Mouse (Mus musculus) common myeloid progenitor, adult 5-6 weeks (primary cell): Measurements from ENCODE around the gene Rnf133. TPM values are rescaled to one million over a fixed set of nuclear protein-coding genes. Genes with fewer than 3 reads are reported as not detected.

ENCODE experiments used
- ATAC-seq: replicated peaks from 2 replicates; pipeline ENCODE4 v1.8.0; 2016; ENCODE audit warnings: low read depth, mild to moderate bottlenecking, moderate TSS enrichment, inconsistent platforms; ENCODE audit not compliant: poor library complexity, severe bottlenecking
- total RNA-seq: library from RNA; stranded (forward); fragments of 200-1000, 187-1606 nt; gene quantifications from 2 replicates; pipeline ENCODE4 v1.2.3, GENCODE M21; 2017

Gene Rnf133
- not detected in 2 replicates for total RNA-seq

DNA sequence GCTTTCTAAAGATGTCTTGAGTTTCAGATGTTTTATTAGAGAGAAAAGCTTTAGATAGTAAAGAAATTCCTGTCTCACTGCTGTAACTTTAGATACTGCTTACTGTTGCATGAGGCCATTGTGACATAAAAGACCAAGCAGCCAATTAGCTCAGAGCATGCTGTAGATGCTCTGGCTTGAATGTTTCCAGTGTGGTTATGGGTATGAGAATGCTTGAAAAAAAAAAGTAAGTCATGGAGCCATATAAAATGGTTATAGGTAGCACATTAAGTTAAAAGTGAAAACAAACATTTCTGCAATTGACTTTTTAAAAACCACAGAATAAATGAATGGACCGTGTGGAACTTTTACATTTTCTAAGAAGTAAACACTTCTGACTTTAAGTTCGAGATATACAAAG, at the start of gene Rnf133:
Rnf133 (minus strand) TSS at position 101 of the 400 bp plus-strand sequence.
- no peak for ATAC-seq

DNA sequence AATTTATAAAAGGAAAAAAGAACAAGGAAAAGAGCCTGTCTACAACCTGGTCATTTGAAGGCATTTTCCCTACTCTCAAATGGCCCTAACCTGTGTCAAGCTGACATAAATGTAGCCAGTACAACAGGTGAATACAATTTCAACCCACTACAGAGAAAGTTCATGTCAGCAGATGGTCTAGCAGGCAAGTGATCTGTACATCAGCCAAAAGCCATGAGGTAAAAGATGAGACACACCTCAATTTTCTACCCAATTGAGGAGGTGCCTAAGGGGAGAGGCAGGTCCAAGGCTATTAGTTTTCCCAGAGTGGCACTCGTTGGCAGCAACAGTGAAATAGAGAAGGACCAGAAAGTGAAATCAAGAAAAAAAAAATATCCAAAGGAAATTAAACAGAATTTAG, 28.1 kb upstream of the Rnf133 start:
- no peak for ATAC-seq

DNA sequence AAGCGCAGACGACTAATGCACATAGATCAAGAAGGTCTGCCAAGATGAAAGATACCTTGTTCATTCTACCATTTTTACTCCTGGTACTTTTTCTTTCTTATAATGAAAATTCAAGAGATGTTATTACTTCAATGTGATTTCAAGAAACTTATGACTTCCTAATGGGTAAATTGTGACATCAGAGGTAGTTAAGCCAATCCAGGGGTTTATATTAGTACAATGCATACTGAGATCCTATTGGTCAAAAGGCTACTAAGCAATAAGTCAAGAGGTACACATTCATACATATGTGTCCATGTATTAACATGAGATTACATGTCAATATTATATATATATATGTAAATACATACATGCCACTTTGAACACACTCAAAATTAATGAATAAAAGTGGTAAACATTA, 4.9 kb upstream of the Rnf133 start, which contains the start of gene Rnf148:
Rnf148 (minus strand) TSS at position 101 of the 400 bp plus-strand sequence.
- ATAC-seq: no peak

DNA sequence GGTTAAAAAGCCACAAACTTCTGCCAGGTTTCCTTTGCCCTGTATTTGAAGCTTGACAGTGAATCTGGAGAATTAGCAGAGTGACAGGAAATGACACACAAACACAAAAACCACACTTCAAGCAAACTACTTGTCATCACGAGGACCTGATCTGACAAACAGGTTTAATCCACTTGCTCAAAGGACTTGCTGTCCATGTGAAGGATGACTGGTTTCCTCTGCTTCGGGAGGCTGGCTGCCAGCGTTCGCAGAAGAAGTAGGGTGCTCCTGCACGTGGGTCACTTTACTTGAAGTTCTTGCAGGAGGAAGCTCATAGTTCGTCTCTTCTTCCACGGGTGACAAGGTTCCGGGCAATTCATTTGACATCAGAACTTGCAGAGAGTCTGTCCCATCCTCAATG, 1.4 kb downstream of the Rnf133 start:
- peak; percentile 66 for ATAC-seq

DNA sequence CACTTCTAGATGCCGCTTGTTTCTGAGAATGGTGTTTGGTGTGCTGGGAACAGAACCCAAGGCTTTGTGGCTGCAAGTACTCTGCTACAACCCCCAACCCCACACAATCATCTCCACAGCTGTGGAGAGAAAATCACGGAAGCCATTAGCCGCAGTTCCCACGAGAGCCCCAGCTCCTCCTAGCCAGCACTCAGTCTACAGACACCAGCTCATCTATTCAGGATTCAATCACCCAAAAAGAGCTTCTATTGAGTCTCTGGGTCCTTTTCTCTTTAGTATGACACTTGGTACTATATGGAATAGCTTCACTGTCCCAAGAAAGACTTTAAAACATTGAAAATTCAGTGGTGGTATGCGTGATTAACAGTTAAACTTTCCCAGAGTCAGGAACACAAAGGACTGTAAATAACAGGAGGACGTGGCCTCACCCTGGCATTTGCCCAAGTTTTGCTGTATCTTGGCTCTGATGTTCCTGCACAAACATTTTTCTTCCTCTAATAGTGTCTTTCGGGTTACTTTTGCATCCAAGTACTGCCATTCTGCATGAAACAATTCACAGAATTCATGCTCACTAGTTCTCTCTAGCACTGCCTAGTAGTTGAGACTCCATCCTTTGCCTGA, 2.4 kb downstream of the Rnf133 start:
- no peak for ATAC-seq

DNA sequence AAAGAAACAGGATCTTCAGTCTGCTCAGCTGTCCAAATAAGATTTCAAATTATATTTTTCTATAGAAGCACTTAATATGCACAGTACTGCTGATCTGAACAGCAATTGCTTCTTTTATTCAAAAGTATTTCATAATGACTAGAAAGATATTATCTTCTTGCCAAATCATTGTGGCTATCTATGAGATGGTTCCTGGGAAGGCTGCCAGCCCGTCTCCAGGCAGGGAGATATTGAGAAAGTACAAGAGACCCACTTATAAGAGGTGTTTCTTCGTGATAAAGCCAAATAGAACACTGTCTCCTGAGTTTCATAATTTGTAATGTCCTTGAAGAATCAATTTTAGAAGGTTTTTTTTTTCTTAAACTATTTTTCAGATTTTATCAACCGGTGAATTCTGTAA, 13.0 kb downstream of the Rnf133 start:
- ATAC-seq: peak; percentile 62

DNA sequence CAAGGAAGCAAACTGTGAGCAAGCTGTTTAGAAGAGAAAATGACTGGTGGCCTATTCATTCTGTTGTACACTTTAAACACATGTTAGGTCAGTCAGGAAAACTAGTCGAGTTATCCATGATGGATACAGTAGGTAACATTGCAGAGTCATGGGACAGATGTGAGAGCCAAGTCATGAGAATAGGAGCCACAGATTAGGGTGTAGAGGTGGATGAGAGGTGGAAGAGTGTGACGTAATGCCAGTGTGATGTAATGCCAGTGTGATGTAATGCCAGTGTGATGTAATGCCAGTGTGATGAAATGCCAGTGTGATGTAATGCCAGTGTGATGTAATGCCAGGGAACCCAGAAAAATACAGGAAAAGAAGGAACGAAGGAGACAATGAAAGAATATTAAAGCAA, 14.9 kb downstream of the Rnf133 start:
- no peak for ATAC-seq

DNA sequence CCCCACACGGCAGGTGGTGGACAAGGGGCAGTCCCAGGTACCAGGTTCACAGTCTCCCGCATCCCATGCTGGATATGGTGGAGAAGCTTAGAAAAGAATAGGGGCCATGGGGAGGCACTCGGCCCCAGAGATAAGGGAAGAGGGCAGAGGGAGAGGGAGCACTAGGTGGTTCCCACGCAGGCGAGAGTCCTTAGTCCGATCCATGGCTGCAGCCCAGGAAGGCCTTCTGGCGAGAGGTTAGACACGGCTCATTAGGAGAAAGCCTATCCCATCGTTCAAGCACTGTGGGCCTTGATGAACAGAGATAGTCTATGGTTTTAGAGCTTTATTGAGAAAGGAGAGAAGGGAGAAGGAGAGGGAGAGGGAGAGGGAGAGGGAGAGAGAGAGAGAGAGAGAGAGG, 16.1 kb downstream of the Rnf133 start:
- ATAC-seq: no peak

DNA sequence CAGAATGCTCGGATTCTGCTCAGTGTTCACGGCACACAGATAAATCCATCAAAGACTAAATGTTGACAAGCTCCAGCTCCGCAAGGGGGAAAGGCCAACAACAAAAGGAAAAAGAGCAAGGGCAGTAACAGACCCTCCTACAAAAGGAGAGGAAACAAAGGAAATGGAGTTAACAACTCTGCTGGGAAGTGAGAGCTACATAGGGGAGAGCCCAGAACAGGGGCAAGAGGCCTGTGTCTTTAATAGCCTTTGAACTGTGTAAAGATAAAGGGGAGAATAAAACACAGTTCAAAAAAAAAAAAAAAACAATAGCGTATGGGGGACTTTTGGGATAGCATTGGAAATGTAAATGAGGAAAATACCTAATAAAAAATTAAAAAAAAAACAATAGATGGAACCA, 19.6 kb downstream of the Rnf133 start:
- no peak for ATAC-seq

Other genes starting within 250 kb of the Rnf133 start
- not detected in 2 replicates for gene Rnf148, start 4.8 kb upstream of the Rnf133 start, total RNA-seq
- gene Cadps2, start 189.1 kb upstream of the Rnf133 start, total RNA-seq: 2.4 and 3.1 TPM in 2 replicates